Mouse (Mus musculus) thymus, adult 2 months (tissue): ENCODE measurements around the gene Pcp2. TPM values are rescaled to one million over a fixed set of nuclear protein-coding genes. Genes with fewer than 3 reads are reported as not detected.
"Not testable (repeated sequence)": the region's sequence is repeated elsewhere in the genome, so short reads cannot be mapped to it uniquely, and the experiment has no call there.

ENCODE experiments used
- DNase-seq: peaks from one replicate; pipeline ENCODE4 v3.0.0; 2021
- H3K27ac ChIP-seq: fragments of 200-500 bp; 2 replicates; pipeline ENCODE4 v1.5.1; 2012; ENCODE audit warnings: low read length, control low read depth; ENCODE audit not compliant: control insufficient read depth, insufficient read depth
- H3K27me3 ChIP-seq: fragments of 200-500 bp; 2 replicates; pipeline ENCODE4 v1.6.1; 2012; ENCODE audit warnings: mild to moderate bottlenecking, low read length, moderate library complexity, mixed read lengths; ENCODE audit not compliant: control insufficient read depth, insufficient read depth
- H3K36me3 ChIP-seq: fragments of 200-500 bp; 2 replicates; pipeline ENCODE4 v1.6.1; 2012; ENCODE audit warnings: mild to moderate bottlenecking, low read length, moderate library complexity; ENCODE audit not compliant: control insufficient read depth, insufficient read depth
- H3K4me1 ChIP-seq: fragments of 200-500 bp; replicated peaks from 2 replicates; pipeline ENCODE4 v1.6.1; 2012; ENCODE audit warnings: low read length; ENCODE audit not compliant: control insufficient read depth, insufficient read depth
- H3K4me3 ChIP-seq: fragments of 200-500 bp; 2 replicates; pipeline ENCODE4 v1.5.1; 2012; ENCODE audit warnings: mild to moderate bottlenecking, low read length, control low read depth, moderate library complexity; ENCODE audit not compliant: control insufficient read depth, insufficient read depth
- CTCF ChIP-seq: fragments of 200-500 bp; IDR thresholded peaks from 2 replicates; pipeline ENCODE4 v1.5.1; 2012; ENCODE audit warnings: mild to moderate bottlenecking, control low read depth, low read length, moderate library complexity, borderline replicate concordance; ENCODE audit not compliant: control insufficient read depth, poor library complexity, insufficient read depth; ENCODE audit errors: extremely low read depth
- POLR2A ChIP-seq: fragments of 200-500 bp; IDR thresholded peaks from 2 replicates; pipeline ENCODE4 v1.6.1; 2012; ENCODE audit warnings: mild to moderate bottlenecking, low read length, control low read depth, moderate library complexity; ENCODE audit not compliant: control insufficient read depth, poor library complexity, insufficient read depth; ENCODE audit errors: extremely low read depth
- WGBS: fragments of 180-500 bp; shearing (Covaris S2); methylation state at CpG from one replicate; pipeline ENCODE4 v1.1.7; 2018; 5-methylcytosine and 5-hydroxymethylcytosine counted together
- polyA plus RNA-seq: library from polyadenylated mRNA; depleted of rRNA; stranded (reverse); fragments of >200 nt; gene quantifications from 2 replicates; pipeline ENCODE4 v1.2.3, GENCODE M21; 2012

Pcp2 gene
- polyA plus RNA-seq, 1 experiment, result 0.84 TPM

DNA sequence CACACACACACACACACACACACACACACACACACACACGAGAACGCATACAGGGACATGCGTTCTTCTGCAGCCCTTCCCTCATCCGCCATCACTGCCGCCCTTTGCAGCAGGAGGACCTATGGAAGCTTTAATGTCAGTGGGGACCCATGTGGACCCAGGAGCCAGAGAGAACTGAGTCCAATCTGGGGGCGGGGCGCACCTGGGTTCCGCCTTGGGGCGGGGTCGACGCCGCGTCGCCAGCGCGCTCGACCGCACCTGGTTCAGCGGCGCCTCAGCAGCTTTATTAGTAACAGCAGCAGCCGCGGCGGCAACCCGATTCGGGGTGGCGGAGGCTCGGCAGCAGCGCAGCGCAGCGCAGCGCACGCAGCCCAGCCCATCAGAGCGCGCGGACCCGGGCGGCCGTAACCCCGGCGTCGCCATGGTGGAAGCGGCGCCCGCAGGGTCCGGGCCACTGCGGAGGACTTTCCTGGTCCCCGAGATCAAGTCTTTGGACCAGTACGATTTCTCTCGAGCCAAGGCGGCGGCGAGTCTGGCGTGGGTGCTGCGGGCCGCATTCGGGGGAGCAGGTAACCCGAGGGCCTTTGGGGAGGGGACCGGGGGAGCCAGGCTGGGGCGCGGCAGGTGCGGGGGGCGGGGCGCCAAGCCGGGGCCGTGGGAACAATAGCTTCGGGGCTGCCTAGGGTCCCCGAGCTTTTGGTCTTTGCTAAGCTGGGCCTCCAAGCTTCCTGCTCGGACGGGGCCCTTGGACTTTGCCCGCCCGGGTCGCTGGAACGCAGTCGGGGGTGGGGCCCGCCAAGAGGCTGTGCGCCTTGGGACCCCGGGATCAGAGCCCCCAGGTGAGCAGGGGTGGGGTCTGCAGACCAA, 37.7 kb downstream of the Pcp2 start:
- WGBS, result 2% methylated on average over 77 of the region's 77 CpGs
- Histone ChIP-seq H3K4me1 (peaks cover 12% of the 10 kb centered on the region; the same call in 1 of the 2 replicates), H3K27ac (no peak overlapping the region), H3K4me3 (peak overlapping the region; percentile 43), H3K36me3 (no peaks in the 10 kb centered on the region), H3K27me3 (peaks cover 10% of the 10 kb centered on the region)
- no peak for TF ChIP-seq POLR2A
- no peak for TF ChIP-seq CTCF
- DNase-seq, result no peak

DNA sequence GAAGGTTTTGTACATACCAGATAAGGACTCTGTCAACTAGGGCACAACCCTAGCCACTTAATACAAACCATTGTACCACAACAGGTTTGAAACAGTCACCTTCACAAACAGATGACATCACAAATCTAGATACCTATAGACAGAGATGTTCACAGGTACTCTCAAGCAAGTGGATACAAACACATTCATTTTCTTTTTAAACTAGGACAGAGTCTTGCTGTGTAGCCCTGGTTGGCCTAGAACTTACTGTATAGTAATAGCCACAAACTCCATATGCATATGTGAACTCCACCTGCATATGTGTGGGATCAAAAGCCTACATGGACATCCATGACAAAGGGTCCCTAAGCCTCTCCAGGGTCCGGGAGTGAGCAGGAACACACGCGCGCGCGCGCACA, 38.4 kb downstream of the Pcp2 start, which contains the start of gene Camsap3:
Gene Camsap3, plus strand, starts transcription at position 301 of the 398 bp plus-strand sequence.
- H3K27me3 ChIP-seq, result peaks cover 10% of the 10 kb centered on the region
- H3K36me3 ChIP-seq, result no peaks in the 10 kb centered on the region
- DNase-seq, result no peak
- peaks cover 12% of the 10 kb centered on the region; the same call in 1 of the 2 replicates for H3K4me1 ChIP-seq
- 1% methylated on average over 7 of the region's 7 CpGs for WGBS
- TF ChIP-seq POLR2A (no peak), CTCF (no peak)
- peak within 1 kb of the TSS; percentile 43 for H3K4me3 ChIP-seq
- H3K27ac ChIP-seq, result no peak within 1 kb of the TSS

DNA sequence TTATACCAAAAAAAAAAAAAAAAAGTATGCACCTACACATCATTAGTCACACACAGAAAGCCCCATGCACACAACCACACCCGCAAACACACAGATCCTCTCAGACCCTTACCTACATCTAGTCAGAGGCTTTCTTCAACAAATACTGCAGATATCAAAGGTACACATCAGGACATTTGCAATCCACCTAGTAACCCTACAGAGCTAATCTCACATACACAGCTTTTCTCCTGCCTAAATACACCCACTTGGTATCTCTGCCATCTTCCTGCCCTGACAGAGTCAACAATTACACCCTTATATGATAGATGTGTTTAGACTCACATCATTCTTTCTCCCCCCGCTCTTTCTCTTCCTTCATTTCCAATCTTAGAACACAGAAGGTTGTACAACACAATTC, 38.9 kb downstream of the Pcp2 start:
- Histone ChIP-seq H3K4me3 (no peak overlapping the region), H3K27me3 (peaks cover 10% of the 10 kb centered on the region), H3K4me1 (peaks cover 12% of the 10 kb centered on the region; the same call in 1 of the 2 replicates), H3K36me3 (no peaks in the 10 kb centered on the region), H3K27ac (no peak overlapping the region)
- WGBS, result 93% methylated on average over 2 of the region's 2 CpGs
- TF ChIP-seq POLR2A, result no peak
- no peak for TF ChIP-seq CTCF
- DNase-seq, result no peak

DNA sequence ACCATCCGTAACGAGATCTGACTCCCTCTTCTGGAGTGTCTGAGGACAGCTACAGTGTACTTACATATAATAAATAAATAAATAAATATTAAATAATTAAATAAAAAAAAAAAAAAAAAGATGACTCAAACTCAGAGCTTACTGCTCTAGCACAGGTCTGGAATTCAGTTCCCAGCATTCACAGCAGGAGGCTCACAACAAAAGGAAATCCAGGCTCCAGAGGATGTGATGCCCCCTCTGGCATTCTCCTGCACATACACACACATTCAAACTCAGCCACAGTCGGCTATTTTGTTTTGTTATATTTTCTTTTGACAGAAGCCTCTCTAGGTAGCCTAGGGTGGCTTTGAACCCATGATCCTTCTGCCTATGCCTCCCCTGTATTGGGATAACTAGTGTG, 43.4 kb downstream of the Pcp2 start:
- H3K27ac ChIP-seq, DNase-seq, H3K36me3 ChIP-seq, H3K4me1 ChIP-seq, H3K4me3 ChIP-seq, H3K27me3 ChIP-seq: not testable (repeated sequence)
- 96% methylated on average over 3 of the region's 3 CpGs for WGBS

DNA sequence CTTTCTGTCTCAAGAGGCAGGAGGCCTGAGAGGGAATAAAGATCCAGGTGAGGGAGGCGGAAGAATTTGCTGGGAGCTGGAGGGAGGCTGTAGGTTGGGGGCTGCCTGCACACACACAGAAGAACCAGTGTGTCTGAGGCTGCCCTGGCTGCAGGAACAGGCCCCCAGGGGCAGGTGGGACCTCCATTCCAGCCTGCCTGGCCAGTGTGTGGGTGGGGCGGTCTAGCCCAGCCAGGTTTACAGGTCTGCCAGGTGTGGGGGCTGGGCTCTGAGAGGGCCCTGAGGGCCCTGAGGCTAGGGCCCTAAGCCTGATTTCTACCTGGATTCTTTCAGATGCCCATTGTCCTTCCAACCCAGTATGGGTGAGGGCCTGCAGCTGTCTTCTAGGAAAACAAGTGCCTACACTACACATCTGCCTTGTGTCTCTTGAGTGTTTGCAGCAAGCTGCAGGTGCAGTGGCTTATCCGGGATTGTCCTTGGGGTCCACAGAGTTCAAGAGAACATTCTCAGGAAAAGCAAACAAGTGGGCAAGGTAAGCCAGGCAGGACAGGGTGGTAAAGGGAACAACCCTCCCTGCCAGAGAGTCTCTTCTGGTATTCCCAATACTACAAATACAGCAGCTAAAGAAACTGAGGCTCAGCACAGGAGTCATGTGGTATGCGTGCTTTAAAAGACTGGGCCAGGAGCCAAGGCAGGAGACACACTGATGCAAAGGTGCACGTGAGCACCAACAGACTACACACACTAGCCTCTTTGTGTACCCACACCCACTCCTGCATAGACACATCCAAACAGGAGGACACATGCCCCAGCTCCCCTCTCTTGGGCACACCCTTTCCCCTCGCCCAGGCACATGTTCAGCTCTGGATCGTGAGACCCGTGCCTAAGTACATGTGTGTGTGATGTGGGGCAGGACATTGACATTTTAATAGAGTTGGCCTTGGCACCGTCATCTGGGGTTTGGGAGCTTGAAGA, 45.7 kb downstream of the Pcp2 start:
- no peaks in the 10 kb centered on the region for H3K27me3 ChIP-seq
- no peak for DNase-seq
- 91% methylated on average over 9 of the region's 9 CpGs for WGBS
- no peaks in the 10 kb centered on the region for H3K4me1 ChIP-seq
- H3K27ac ChIP-seq, result no peak overlapping the region
- no peak overlapping the region for H3K4me3 ChIP-seq
- TF ChIP-seq CTCF (no peak), POLR2A (no peak)
- no peaks in the 10 kb centered on the region for H3K36me3 ChIP-seq

DNA sequence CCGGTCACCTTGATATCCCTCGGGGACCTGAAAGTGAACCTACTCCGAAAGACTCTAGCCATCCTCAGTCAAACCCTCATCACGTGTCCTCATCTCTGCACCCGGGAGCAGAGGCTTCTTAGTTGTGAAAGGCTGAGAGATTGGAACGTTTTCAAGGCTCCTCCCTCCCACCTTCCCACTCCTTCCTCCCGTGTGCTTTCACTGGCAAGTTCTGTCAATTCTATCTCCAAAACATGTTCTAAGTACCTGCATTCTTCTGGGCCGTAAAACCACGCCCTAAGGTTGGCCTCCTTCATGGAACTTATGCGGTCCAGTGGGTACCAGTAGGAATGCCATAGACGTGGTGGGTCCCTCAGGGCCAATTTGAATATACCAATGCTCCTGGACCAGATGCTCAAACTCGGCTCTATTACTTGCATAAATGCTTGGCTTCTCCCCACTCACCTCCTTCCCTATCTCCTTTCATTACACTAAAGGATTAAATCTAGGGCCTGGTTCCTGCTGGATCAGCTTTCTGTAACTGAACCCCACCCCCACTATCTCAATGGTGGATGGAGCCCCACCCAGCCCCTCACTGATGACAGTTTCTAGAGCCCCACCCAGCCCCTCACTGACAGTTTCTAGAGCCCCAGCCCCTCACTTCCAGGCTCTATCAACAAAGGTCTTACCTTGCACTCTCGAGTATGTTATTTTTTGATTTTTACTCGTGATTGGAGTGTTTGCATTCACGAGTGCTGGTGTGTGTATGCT, 49.0 kb downstream of the Pcp2 start:
- WGBS, result 77% methylated on average over 15 of the region's 15 CpGs
- no peak for TF ChIP-seq CTCF
- no peak for TF ChIP-seq POLR2A
- Histone ChIP-seq H3K27me3 (no peaks in the 10 kb centered on the region), H3K36me3 (no peaks in the 10 kb centered on the region), H3K4me3 (no peak overlapping the region), H3K27ac (no peak overlapping the region), H3K4me1 (no peaks in the 10 kb centered on the region)
- DNase-seq, result no peak
